Mouse (Mus musculus) layer of hippocampus, adult 2 months (tissue): ENCODE results near the gene Arhgap9. TPM values are rescaled to one million over a fixed set of nuclear protein-coding genes. Genes with fewer than 3 reads are reported as not detected.

Experiments used
- DNase-seq, 2 experiments: peaks; one replicate each; pipeline ENCODE4 v3.0.0; 2022; ENCODE audit warnings: low spot score in 2 of 2
- H3K27ac ChIP-seq: fragments of 200-600 bp; 2 replicates; pipeline ENCODE4 v1.8.1; 2022
- H3K4me3 ChIP-seq: fragments of 200-600 bp; 2 replicates; pipeline ENCODE4 v1.8.1; 2022; ENCODE audit warnings: mild to moderate bottlenecking
- CTCF ChIP-seq: fragments of 200-600 bp; conservative IDR thresholded peaks from 2 replicates; pipeline ENCODE4 v1.8.1; 2022; ENCODE audit warnings: antibody characterized with exemption, mild to moderate bottlenecking, moderate library complexity
- long read RNA-seq, 2 experiments: library from polyadenylated mRNA; stranded (forward); transcript quantifications; one replicate each; pipeline ENCODE4 v2.0.0; 2021; ENCODE audit warnings: borderline mapping rate in 2 of 2
- total RNA-seq, 2 experiments: library from RNA; stranded (reverse); gene quantifications; 2 replicates each; pipeline ENCODE4 v1.2.3; 2021

Gene Arhgap9
- total RNA-seq: under 1 TPM; 0.56 to 0.79 TPM
- long read RNA-seq, experiment 1, partial matches to known transcripts: 0 of 1 reads
- long read RNA-seq, experiment 1, other reads (novel, unspliced or antisense): 1 of 1 reads
- long read RNA-seq, experiment 2: 0 reads

DNA sequence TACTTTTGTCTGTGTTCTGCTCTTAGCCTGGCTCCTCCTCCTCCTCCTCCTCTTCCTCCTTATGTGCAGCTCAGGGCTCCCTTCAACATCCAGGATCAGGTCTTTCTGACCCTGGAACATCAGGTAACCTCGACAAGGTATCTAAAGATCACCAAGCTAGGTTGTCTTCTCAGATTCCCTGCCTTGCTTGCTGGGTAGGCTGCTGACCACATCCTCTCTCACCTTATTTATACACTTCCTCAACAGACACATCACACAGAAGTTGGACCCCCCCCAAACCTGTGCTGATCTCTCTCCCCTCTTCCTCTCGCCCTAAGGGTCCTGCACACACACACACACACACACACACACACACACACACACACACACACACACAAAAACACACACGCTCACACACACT is at the start of gene Arhgap9:
Gene Arhgap9 (plus strand): TSS at position 344 of the 400 bp plus-strand sequence.
- Histone ChIP-seq H3K4me3 (no peak within 1 kb of the TSS), H3K27ac (no peak within 1 kb of the TSS)
- no peak for TF ChIP-seq CTCF
- no peak for DNase-seq

DNA sequence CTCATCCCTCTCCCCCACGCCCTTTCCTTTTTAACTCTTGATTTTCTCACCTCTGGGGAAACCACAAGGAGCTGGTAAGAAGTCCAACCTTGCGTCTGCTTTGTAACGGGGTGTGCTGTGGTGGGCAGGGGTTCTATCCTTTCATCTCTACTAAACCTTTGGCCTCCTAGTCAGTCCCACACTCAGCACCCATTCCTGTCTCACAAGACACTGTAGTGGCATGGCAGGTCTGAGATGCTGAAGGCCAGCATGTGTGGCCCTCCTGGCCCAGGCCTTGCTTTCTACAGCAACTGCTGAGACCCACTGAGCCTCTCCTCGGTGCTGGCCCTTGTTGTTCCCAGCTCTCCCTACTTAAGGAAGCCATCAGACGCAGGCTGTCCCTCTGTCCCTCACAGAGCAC is 49.4 kb upstream of the Arhgap9 start:
- TF ChIP-seq CTCF: no peak
- DNase-seq: no peak
- no peak overlapping the region for H3K4me3 ChIP-seq
- no peak overlapping the region for H3K27ac ChIP-seq

DNA sequence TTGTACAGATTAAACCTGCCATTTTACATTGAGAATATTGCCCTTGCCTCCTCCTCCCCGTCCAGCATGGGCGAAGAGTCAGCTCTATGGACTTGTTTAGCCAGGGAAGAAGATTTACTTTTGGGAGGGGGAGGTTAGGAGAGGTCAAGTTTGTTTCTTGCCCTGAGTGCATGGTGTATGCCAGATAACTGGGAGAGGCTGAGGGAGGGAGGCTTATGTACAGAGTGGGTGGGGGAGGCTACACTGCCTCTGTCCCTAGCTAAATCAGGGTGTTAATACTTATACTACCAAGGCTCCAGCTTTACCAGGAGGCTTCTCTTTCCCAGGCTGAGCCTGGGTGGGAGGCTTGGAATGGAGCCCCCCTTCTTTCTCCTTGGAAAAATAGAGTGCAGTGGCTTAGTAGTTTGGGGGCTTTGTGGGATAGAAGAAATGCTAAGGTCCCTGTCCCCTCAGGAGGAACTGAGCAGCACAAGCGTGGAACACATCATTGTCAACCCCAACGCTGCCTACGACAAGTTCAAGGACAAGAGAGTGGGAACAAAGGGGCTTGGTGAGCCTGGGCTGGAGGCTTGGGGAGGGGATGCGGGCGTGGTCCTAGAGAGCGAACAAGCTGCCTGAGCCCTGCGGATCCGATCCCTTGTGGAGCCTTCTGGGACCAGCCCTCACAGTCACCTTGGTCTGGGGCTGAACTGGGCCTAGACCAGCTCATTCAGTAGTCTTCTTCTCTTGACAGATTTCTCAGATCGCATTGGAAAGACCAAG is 47.3 kb upstream of the Arhgap9 start:
- DNase-seq: no peak
- no peak for TF ChIP-seq CTCF
- Histone ChIP-seq H3K4me3 (no peak overlapping the region), H3K27ac (no peak overlapping the region)

DNA sequence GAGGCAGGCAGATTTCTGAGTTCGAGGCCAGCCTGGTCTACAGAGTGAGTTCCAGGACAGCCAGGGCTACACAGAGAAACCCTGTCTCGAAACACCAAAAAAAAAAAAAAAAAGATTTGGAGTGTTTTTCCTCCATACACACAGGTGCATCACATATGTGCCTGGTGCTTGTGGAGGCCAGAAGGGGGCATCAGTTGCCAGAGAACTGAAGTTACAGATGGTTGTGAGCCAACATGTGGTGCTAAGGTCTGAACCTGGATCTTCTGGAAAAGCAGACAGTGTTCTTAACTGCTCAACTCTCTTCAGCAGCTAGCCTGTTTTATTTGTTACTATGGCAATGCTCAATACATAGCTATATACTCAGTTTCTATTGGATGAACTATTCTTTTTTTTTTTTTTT is 42.0 kb upstream of the Arhgap9 start:
- no peak overlapping the region for H3K4me3 ChIP-seq
- no peak overlapping the region for H3K27ac ChIP-seq
- TF ChIP-seq CTCF: peak; percentile 31
- no peak for DNase-seq

DNA sequence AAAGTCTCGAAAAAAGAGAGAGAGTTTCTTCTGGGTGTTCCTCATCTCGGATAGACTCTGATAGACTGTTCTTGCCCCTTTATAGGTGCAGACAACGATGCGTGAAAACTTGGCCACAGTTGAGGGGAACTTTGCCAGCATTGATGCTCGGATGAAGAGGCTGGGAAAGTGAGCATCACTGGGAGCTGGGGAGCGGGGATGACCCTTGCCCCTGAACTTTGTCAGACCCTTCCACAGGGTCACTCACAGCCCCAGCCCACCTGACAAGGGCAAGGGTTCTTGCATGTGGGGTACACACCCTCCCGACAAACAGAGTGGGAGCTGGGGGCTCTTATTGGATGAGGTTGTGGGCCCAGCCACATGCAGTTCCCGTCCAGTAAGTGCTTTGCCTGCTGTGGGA is 40.4 kb upstream of the Arhgap9 start:
- DNase-seq: no peak
- TF ChIP-seq CTCF: no peak
- no peak overlapping the region for H3K27ac ChIP-seq
- no peak overlapping the region for H3K4me3 ChIP-seq

DNA sequence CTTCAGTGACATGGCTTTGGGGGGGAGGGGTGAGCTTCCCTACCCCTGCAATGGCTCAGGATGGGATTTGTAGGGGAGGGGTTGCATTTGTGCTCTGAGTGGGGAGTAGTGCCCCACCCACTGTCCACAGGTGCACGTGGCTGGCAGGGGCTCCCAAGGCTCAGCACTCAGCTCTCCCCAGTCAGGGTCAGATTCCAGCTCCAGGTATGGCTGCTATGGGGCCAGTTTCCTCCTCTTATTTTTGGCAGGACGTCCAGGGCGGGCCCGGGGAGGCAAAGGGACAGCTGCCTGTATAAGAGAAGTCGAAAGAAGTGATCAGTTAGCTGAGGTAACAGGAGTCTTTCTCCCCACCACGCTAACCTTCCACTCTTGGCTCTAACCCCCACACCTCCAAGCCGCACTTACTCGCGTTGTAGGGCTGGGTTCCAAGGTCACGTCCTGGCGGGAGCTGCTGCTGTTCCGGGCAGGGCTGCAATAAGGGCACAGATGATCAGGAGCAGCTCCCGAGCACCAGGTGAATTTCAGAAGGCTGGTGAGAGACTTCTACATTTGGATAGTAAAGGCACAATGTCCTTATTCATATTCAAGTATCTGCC is 39.0 kb upstream of the Arhgap9 start:
- no peak for DNase-seq
- Histone ChIP-seq H3K27ac (no peak overlapping the region), H3K4me3 (no peak overlapping the region)
- no peak for TF ChIP-seq CTCF

DNA sequence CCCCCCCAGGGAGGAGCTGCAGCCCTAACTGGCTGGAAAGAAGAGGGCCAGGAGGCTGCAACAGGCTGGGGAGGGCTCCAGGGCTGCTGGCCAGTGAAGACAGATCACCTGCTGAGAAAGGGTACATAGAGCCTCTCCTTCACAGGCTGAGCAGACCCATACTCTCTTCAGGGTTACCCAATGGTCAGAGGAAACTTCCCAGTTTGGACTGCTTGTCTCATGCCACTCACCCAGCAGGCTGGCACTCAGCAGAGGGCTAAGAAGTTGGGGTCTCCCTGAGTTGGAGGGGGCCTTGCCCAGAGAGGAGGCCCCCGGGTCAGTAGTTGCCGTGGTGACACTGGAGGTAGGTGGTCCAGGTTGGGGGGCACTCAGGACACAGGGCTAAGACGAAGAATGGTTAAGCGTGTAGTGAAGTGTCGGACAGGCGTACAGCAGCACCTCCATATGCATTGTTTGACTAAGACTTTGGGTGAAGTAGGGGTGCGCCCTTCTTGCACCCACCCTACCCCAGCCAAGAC is 37.6 kb upstream of the Arhgap9 start:
- no peak for DNase-seq
- TF ChIP-seq CTCF: no peak
- Histone ChIP-seq H3K27ac (no peak overlapping the region), H3K4me3 (no peak overlapping the region)

DNA sequence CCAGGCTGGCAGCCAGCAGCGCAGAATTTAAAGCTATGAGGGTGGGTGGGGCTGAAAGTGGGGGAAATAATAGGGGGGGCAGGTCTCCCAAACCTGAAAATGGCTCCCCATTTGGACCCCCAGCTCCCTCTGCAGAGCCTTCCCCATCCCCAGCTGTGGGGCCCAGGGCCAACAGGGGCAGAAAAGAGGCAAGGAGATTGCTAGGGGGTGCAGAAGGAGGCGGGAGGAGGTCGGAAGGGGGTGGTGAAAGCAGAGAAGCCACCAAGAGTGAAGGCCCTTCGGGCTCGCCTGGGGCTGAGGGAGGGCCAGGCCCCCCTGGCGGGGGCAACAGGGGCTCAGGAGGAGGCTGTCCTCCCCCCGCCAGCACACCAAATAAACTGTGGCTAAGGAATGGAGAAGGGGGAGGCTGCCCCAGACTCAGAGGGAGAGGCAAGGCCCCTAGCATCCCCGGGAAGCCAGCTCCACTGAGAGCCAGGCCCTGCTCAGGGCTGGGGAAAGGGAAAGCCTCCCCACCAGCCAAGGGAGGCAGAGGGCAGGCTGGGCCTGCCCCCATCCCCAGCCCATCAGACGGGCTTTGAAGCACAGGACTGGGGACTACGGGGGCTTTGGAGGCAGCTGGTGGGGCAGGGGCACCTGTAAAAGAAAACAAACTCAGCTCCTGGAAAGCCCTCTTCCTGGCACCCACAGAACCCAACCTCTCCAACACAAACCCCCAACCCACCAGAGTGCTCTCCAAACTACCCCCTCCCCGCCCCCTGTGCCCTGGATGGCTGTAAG is 36.9 kb upstream of the Arhgap9 start:
- Histone ChIP-seq H3K27ac (no peak overlapping the region), H3K4me3 (no peak overlapping the region)
- TF ChIP-seq CTCF: no peak
- no peak for DNase-seq

DNA sequence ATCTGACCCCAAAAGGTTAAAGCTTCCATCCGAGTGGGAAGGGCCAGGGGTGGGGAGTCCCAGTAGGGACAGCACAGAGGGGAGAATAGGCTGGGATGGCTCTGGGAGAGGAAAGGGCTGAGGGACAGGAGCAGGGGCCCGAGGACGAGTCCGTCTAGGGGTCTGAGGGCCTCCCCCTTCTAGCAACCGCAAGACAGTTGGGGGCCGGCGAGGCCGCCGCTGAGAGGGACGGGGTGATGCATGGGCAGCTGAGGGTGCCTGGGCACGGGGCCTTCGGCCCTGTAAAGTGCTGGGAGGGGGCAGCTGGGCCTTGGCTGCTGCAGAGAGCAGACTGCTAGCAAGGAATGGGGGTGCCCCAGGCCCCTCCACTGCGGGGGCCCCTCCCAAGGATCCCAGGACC is 36.1 kb upstream of the Arhgap9 start:
- DNase-seq: no peak
- TF ChIP-seq CTCF: no peak
- H3K4me3 ChIP-seq: no peak overlapping the region
- no peak overlapping the region for H3K27ac ChIP-seq

DNA sequence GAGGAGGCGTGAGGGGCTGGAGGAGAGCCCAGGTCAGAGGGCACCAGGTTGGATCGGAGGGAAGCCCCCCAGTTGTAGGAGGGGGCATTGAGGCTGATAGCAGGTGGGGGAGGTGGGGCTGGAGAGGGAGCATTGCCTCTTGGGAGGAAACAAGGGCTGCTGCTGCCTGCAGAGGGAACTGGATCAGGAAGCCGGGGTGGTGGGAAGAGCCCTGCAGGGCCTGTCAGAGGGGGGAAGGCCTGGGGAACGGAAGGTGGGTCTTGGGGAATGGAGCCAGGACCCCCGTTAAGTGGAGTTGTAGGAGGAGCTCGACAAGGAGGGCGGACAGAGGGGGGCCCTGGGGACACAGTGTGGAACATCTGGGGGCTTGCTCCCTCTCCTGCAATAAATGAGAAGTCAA is 35.6 kb upstream of the Arhgap9 start:
- TF ChIP-seq CTCF: no peak
- peak overlapping the region; percentile 97; the same call in 1 of the 2 replicates for H3K27ac ChIP-seq

DNA sequence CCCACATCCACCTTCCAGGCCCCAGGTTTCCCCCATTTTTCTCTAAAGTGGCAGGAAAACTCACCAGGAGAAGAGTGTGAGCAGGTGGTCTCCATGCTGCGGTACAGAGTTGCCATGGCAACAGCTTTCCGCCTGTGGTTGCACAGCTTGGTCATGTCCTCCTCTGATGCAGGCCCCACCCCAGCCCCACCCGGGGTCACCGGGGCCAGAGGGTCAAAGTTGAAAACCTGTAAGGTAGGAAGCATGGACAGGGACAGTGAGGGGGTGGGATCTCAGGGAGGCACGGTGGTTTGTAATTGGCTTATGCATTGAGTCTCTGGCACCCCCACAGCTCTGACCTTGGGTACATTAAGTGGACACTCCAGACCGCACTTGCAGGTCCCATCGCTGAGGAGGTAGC is 35.0 kb upstream of the Arhgap9 start:
- TF ChIP-seq CTCF: no peak
- Histone ChIP-seq H3K4me3 (peak overlapping the region; percentile 87; the same call in 1 of the 2 replicates), H3K27ac (peak overlapping the region; percentile 97; the same call in 1 of the 2 replicates)
- no peak for DNase-seq

More for the DNA sequence above, 35.6 kb upstream of the Arhgap9 start:
- DNase-seq: no peak
- H3K4me3 ChIP-seq: no peak overlapping the region

DNA sequence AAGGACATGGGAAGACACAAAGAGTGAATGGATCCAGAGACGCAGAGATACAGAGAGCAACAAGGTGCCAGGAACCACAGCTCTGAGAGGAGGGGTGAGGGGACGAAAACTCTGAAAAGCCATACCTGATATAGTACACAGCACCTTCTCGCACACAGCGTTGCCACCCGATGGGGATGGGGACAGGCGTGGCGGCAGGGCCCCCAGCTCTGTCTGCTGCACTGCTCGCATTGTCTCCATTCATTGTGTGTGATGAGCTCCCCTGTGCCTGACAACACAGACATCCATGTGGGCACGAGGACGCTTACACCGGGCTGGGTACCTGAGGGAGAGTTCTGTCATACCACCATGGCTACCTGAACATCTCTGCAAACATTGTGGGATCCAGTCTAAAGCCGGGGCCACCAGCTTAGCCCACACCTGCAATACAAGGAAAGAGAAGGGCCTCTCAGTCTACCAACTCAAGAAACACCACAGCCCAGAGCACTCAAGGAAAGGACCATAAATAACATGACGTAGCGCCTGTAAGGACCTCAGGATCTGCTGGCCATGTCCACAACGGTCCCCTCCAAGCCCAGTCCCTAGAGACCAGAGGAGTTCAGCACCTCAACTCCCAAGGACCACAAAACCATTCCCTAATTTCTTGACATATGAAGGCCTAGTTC is 34.4 kb upstream of the Arhgap9 start:
- no peak for DNase-seq
- no peak for TF ChIP-seq CTCF
- H3K4me3 ChIP-seq: peak overlapping the region; percentile 87
- H3K27ac ChIP-seq: peak overlapping the region; percentile 97
